Mouse (Mus musculus) gastrocnemius, postnatal 25 days (tissue): Measurements from ENCODE around the gene Fermt2. TPM values are rescaled to one million over a fixed set of nuclear protein-coding genes. Genes with fewer than 3 reads are reported as not detected.
A peak's percentile ranks its signal among the peaks of the same experiment; 100 is the strongest.
"Not testable (repeated sequence)": the region's sequence is repeated elsewhere in the genome, so short reads cannot be mapped to it uniquely, and the experiment has no call there.

ENCODE experiments used
- DNase-seq: peaks from one replicate; pipeline ENCODE4 v3.0.0; 2022
- total RNA-seq, 2 experiments: library from RNA; stranded (reverse); gene quantifications; 1 replicate in 1 of 2; 2 replicates in 1 of 2; pipeline ENCODE4 v1.2.3; 2021

Fermt2 gene
- total RNA-seq, 2 experiments from 2014 or later, result 179 to 224 TPM

DNA sequence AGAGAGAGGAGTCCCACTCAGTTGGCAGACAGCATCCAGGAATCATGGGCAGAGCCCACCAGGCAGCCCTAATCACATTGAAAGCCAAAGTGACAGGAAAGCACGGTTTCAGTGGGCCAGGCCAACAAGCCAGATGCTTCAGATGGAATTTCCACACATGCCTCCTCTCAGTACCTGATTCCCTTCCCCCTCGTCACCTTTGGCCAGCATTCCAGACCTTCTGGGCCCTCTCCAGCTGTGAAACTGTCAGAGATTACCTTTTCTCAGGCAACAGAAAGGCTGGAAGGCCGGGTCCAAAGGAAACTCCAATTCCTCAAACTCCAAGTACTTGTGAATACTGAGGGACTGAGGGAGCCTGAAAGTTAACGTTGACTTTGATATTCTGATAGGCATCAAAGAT lies 19.1 kb downstream of the Fermt2 start:
- DNase-seq, result no peak

DNA sequence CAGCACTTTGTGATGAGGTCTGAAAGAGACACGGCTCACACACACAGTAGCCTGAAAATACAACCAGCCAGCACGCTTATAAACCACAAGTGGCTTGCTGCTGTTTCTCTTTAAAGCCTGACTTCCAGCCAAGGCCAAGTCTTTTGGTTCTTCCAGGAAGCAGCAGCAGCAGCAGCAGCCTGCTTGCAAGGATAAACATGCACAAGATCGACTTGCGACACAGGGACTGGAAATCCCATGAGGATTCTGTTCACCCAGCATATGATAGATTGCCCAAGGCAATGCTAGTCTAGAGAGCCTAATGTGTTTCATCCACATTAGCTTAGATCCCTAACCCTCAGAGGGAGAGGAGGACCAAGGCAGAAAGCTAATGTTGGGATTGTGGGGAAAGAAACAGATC lies 22.0 kb downstream of the Fermt2 start:
- no peak for DNase-seq

DNA sequence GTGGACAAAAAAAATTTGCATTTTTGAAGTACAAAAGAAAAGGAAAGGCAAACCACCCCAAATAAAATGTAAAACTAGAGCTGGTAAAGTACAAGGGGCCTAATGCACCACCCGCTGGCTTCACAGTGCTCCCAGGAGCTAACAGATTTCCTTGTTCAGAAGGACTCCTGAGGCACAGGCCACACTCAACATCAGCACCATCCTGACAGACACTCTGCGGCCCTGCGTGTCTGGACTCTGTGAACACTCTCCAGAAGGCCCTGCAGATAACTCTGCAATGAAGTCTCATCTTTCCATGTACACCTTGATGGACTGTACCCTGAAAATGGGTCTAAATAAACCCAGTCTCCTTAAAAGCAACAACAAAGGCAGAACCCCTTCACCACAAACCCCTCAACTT lies 22.5 kb downstream of the Fermt2 start:
- DNase-seq, result no peak

DNA sequence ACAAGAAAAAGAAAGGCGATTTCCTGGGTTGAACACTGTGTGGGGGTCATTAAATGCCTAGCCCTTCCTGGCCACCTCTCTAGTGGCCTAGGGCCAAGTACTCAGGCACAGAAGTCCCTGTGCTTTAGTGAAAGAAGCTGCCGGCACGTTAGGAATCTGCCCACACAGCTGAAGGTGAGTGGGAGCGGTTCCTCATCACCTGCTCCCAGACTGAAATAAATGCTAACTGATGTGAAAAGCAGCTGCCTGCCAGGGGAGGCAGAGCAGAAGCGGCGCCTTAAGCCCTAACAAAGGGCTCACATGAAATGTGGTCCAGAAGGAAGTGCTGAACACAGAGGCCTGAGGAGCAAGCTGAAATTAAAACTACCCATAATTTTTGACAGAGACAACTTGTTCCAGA lies 22.9 kb downstream of the Fermt2 start:
- DNase-seq, result peak; percentile 38

DNA sequence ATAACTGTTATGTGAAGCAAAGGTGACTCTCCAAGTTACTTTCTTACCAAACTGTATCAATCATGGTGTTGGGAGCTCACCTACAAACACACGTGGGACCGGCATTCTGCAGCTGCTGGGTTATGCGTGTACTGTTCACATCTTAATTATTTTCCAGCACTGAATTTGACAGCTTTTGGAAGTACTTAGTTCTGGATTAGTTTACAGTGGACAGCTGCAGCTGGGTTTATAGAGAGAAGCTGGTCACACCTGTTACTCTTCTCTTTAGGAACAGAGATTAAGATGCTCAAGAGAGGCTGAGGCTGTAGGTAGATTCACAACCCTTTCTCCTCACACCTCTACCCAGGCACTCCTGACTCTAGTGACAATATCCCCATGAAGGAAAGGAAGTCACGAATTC lies 23.8 kb downstream of the Fermt2 start:
- no peak for DNase-seq

DNA sequence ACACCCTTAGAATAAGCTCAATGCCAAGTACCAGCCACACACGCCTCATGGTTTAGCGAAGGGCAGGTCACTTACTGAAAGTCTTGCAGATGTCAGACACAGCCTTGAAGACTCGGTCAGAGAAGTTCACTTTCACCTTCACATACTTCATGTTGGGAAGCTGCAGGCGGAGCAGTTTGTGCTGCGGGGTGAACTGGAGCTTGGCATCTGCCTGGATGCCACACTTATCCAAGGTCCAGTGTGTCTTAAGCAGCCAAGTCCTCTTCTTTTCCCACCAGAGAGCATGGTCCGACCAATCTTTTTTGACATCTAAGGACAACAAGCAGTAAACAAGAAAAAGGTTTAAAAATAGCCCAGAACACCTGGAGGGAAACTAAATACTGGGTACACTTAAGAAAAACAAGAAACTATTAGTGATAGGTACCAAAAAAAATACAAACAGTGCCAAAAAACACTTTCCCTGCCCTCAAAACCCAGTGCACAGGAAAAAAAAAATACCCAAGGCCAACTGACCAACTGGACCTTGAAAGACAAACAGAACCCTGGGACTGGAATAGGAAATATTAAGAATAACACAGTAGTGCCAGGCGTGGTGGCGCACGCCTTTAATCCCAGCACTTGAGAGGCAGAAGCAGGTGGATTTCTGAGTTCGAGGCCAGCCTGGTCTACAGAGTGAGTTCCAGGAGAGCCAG lies 25.4 kb downstream of the Fermt2 start:
- DNase-seq, result no peak

DNA sequence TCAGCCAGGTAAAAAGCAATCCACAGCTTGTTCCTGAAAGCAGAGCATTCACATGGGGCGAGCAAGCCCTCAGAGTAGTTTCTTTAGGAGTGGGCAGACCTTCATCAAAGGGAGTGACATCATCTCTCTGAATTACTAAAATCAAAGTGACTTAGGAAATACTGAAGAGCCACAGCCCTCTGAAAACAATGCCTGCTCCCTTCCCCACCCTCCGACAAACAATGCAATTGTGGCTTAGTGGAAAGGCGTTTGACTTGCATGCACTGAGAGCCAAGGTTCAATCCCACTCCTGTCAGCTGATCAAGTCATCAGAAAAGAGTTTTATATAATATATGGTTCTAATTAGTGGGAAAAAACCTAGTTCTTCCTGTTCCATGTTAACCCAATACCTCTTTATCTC lies 26.0 kb downstream of the Fermt2 start:
- DNase-seq, result no peak

DNA sequence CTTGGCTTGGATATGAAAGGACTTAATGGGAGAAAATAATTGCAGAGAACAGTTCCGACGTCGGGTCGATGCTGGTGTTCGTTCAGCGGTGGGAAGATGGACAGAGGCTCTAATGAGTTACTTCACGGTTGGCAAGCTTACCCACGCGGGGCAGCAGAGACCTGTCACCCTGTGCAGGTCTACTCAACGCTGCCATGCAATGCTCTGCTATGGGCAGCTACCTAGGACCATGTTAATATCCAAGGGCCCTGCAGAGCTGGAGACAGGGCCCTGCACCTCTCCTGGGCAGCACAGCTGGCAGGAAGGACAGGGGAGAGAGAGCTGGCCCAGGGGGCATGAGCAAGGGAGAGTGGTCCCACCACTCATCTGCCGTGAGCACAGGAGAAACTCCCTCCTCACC lies 29.9 kb downstream of the Fermt2 start:
- no peak for DNase-seq

DNA sequence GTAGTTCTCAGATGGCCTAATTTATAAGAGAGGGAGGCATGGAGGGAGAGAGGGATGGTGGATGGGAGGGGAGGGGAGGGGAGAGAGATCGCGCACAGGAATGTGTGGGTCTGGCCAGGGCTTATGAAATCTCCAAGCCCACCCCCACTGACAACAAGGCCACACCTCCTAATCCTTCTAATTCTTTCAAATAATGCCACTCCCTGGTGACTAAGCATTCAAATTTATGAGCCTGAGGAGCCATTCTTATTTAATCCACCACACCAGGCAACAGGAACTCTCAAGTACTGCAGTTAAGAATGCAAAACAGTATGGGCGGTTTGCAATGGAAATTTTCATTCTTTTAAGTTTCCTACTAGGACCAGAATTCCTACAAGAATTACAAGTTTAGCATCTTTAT lies 32.8 kb downstream of the Fermt2 start:
- DNase-seq, result no peak

DNA sequence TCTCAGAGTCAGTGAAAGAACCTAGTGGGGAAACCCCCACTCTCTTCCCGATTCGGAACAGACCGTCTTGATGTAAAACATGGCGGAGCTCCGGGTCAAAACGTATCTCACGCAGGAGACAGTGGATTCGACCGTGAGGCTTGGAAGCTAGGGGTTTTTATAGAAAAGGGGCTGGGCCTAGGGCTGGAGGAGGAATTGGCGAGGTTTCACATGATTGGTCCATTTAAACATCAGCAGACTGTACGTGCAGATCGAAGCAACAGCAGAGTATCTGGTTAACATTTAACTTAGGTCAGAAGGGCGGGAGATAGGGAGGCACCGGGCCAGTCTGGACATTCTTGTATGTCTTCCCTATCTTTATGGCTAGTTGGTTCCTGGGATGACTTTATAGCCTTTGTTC lies 34.1 kb downstream of the Fermt2 start:
- DNase-seq, result not testable (repeated sequence)

DNA sequence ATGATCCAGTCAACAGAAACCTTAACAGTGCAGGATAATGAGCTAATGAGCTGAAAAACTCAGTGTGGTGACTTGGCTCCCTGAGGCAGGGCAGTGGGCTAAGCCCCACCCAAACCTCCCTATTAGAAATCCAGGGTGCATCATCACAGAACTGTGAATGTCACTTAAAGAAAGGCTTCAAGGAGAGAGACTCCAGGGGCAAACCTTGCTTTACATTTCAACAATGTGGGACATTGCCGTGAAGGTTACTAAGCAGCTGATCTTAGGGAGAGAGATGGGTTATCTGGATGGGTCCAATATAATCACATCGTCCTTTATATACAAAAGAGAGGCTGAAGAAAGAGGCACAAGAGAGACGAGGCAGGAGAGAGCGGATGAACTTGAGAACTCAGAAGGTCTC lies 36.0 kb downstream of the Fermt2 start:
- no peak for DNase-seq

DNA sequence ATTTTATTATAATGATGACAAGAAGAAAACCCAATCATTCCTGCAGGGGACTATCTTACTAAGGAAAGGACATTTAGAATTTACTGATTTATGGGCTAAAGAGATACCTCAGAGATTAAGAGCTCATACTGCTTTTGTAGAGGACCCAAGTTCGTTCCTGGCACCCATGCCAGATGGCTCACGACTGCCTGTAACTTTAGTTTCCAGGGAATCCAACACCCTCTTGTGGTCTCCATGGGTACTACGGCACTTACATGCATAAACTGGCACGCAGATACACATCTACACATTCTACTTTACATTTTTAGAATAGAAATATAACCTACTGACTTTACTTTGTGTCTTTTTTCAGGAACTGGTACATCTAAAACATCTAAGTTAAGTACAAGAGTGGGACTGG lies 37.2 kb downstream of the Fermt2 start:
- no peak for DNase-seq

DNA sequence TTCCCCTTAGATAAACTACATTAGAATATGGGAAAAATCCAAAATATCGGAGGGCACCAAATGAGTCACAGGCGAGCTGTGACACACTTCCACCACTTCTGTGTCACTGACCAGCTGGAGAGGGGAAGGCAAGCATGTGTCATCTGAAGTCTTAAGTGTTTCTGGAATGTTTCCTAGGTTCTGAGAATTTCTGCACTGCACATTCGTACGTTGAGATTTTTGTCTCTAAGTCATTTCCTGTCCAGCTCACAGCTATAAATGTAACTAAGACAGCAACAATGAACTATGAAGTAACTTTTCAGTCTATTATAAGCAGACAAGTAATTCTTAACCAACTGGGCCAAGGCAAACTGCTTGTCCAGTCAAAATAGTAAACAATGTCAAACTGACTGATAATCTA lies 37.9 kb downstream of the Fermt2 start:
- DNase-seq, result no peak

DNA sequence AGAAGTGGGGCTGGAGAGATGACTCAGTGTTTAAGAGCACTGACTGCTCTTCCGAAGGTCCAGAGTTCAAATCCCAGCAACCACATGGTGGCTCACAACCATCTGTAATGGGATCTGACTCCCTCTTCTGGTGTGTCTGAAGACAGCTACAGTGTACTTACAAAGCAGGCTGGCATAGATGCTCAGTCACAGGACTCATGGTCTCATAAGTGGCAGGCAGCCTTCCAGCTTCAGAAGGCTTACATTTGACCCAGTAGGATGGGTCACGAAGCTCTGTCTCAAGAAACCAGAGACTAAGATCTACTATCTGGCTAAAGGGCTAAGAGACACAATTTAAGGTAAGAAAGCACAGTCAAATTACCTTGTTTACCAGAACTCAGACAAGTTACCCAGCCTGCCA lies 42.7 kb downstream of the Fermt2 start:
- DNase-seq, result not testable (repeated sequence)

DNA sequence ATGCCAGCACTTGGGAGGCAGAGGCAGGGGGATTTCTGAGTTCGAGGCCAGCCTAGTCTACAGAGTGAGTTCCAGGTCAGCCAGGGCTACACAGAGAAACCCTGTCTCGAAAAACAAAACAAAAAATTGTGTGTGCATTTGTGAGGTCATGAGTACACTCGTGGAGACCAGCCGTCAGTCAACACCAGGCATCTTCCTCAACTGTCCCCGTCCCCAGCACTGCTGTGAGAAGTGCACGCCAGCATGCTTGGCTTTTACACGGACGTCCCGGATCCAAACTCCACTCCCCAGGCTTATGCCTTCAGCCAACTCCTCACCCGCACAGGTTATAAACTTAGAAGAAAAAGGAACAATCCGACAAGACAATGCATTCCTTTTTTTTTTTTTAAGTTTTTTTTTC lies 46.6 kb downstream of the Fermt2 start:
- not testable (repeated sequence) for DNase-seq

DNA sequence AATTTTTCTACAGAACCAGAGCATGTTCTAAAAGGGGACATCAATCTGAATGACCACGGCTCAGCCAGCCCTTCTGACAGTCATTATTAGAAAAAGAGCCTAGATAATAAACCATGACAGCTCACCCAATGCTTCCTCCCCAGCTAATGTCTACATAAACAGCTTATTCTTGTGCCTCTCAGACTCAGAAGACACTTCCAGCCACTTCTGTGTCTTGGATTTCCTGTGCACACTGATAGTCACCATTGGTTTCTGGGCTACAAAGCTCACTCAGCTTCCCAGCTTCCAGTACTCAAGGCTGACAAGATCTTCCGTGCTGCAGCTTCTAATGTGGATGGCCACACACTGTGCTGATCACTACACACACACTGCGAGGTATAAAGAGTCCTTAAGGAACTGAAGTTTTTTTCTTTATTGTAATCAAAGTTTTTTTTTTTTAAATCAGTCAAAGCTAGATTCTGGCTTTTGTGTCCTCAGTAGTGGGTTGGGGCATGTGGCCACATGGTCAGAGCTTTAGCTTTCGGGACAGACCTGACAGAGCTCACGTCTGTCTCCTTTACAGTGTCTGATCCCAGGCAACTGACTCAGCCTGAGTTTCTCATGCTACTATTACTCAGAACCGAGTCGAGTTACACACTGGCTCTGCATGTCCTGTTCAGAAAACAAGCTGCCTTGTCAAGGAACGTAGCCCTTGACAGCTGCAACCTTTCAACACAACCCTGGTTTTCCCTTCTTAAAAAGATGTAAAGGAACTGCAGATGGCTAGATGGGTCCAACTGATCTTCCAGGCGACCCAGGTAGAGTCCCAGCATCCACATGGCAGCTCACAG lies 50.7 kb downstream of the Fermt2 start:
- no peak for DNase-seq

DNA sequence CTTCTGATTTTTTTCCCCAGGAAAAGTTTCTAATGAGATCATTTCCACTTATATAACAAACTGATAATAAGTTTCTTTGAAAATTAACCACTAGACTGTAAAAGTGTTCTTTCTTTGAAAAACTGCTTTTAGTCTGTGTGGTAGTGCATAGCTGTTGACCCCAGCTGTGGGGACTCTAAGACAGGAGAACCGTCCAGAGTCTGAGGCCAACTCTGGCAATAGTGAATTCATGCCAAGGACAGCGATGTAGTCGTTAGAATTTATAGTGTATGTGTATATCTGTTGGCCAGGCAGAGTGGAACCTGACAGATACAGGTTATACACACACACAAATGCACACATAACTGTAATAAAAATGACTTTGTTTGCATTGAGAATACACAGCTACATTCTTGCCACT lies 51.4 kb downstream of the Fermt2 start:
- DNase-seq, result no peak

DNA sequence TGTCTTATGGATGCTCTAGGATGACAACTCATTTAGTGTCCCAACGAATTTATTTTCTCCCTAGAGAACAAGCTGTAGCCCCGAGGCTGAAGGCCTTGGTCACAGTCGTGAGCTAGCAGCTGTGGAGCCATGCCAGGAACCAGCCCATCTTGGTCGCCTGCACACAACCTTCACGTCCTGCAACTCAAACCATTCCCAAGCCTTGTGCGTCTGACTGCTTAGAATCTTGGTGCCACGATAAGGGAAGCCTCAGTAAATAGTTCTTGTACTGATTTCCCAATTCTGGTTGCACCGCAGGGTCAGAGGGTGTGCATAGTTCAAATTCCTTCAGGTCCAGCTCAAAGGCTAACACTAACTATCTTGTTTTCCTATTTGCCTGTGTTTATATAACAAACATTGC lies 52.3 kb downstream of the Fermt2 start:
- DNase-seq, result no peak

DNA sequence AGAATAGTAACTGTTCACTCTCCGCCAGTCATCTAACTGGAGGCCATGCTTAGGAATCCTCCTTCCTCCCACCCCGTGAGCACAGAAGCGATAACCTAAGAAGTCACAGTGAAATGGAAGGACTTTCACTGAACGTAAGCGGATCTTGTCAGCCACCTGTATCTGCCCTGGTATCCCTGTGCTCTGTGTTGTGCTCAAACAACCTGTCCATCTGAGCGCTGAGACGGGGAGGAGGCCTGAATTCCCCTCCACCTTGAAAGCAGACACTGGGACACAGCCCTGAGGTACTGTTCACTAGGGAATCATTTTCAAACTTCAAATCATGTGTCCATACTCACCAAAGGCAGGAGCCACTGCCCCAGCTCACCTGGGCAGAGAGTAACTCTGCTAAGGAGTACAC lies 52.9 kb downstream of the Fermt2 start:
- no peak for DNase-seq

DNA sequence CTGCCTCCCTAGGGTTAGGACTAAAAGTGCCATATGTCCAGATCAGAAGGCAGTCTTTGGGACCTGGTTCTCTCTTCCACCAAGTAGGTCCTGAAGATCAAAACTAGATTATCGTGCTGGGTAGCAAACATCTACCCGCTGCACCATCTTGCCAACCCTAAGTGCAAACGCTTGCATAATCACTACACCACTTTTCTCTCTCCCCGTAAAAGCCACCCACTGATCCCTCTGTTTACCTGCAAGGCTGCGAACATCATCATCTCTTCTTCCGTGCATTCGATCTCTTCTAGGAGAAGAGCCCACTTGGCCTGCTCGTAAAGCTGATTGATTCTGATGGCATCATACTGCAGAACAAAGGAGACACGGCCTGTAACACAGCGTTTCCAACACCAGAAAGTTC lies 57.4 kb downstream of the Fermt2 start:
- no peak for DNase-seq

DNA sequence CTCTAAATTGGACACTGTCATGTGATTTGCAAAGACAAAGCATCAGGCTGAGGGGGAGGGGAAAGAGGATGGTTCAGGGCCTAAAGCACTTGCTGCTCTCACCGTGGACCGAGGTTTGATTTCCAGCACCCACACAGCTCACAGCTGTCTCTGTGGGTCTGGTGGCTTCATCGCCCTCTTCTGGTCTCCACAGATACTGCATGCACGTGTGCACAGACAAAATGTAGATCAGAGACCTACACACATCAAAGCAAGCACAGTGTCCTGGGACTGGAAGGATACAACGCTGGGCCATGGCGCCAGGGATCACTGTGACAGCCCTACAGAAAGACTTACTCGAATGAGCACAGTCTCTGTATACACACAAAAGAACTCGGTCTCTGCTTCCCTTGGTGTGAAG lies 60.5 kb downstream of the Fermt2 start:
- no peak for DNase-seq

DNA sequence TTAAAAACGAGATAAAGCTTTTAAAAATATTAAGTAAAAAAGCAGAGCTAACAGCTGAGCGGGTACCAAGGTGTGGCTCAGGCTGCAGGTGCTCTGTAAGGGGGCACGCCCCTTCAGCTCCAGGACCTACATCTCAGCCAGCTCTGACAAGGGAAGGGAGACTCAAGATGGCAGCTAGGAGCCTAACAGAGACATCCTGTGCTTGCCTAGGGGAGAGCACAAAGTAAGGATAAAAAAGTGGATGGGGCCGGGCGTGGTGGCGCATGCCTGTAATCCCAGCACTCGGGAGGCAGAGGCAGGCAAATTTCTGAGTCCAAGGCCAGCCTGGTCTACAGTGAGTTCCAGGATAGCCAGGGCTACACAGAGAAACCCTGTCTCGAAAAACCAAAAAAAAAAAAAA lies 63.5 kb downstream of the Fermt2 start:
- not testable (repeated sequence) for DNase-seq

DNA sequence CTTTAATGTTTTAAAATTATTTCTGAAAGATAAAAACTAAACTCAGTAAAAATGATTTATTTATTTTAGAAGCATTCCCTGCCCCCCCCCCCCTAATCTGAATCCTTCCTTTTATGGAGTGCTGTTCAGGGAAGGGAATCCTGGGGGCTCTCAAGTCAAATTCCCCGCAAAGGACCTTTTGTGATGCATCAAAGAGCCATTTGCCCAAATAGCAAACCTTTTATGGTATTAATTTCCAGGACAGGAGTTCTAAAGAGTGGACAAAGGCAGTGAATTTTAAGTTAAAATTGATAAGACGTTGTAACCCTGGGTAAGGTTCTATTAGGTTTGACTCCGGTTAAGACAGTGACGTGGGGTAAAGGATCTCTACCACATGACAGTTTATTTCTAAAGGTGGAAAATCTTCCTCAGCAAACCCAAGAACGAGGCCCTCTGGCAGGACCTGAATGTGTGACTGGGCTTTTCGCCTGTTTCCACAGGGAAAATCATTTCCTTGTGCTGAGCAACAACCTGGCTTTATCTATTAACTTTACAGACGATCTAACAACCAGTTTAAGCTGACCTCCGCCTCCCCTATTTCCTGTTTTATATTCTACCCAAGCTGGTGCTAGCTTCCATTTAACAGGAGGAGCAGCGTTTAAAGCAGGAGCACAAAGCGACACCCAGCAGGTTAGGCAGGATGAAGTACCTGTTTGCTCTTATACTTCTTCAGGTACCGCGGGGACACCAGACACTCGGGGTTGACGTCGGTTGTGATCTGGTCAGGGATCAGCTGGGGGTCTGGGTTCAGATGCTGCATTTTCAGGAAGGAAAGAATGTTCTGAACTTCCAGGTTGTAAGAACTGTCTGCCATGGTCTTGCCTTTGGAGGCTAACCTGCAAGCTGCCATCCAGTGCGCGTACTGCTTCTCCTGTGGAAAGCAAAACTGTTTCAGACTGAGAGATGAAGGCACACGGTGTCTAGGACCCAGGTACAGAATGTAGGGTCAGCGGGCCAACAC lies 65.6 kb downstream of the Fermt2 start:
- no peak for DNase-seq
